Mouse (Mus musculus) lung, postnatal 0 days (tissue): ENCODE data around the gene Srm.

Source experiments
- CTCF ChIP-seq: IDR thresholded peaks from 2 replicates; pipeline ENCODE4 v1.5.1; 2016; ENCODE audit warnings: antibody characterized with exemption, mild to moderate bottlenecking
- EP300 ChIP-seq: IDR thresholded peaks from 2 replicates; pipeline ENCODE4 v1.6.1; 2016; ENCODE audit warnings: antibody characterized with exemption, mild to moderate bottlenecking, control low read depth

DNA sequence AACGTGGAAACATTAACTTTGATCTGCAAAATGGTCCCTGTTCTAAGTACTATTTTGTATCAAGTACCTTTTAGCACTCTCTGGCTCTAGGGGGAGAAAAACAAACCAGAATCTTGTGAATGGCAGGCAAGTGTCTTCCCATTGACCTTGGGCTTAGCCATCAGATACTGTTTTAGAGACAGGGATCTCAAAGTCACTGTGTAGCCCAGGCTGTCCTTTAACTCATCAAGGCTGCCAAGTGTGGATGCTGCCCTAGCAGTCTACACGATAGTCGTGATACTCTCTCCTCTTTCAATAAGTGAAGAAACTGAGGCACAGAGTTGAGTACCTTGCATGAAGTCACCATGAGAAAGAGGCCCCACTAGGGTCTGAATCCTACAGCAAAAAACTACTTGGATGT, 35.9 kb downstream of the Srm start:
- TF ChIP-seq CTCF (no peak), EP300 (no peak)
